Comparison of ENCODE assay signal across 13 mouse cellular contexts in the genomic region with DNA sequence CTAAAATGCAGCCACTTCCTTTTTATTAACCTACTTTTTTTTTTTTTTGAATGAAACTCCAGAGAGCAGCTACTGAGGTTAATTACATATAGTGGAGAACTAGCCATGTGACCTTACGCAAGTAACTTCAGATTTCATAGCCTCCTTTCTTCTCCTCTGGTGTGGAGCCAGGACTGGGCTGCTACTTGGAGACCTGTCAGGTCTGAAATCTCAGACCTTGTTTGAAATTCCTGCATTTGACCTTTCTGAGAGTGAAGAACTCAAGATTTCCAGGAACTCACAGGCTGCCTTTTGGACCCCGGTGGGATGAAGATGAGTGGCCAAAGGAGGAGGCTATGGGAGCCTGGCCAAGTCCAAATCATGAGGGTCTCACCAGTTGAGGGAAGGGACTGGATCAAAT. TPM values are rescaled to one million over a fixed set of nuclear protein-coding genes. Genes with fewer than 3 reads are reported as not detected.
"Had no signal": no experiment of that assay in that cellular context is flagged by ENCODE, and none has a peak within 500 bp of the region (broad histone marks: within the 10 kb centered on the region; RNA-seq: fewer than 3 reads in every experiment).

No protein-coding gene starts in this region.

- H3K4me3 ChIP-seq: layer of hippocampus, adult 2 months; liver, embryonic 13.5 days had no signal

- H3K4me2 ChIP-seq: liver, embryonic 13.5 days; midbrain, embryonic 11.5 days had no signal

- ATAC-seq: intestine, postnatal 0 days had no signal

- H3K27ac ChIP-seq: kidney, postnatal 0 days; layer of hippocampus, adult 2 months; liver, embryonic 13.5 days had no signal

- H3K9me3 ChIP-seq: liver, embryonic 13.5 days had no signal

- H3K36me3 ChIP-seq: liver, embryonic 13.5 days had no signal

- H3K9ac ChIP-seq: liver, embryonic 13.5 days had no signal

- DNase-seq: kidney, adult 9 months; kidney, postnatal 25 days; layer of hippocampus, adult 9-11 months; liver, embryonic 13.5 days; lung, adult 2 months; lung, postnatal 36 days; midbrain, embryonic 14.5 days; thymus, postnatal 25 days had no signal

RNA-seq across cellular contexts. Expression of a gene that starts 7.1 kb away (rescaled TPM):
- total RNA-seq: megakaryocyte-erythroid progenitor cell, adult 5-6 weeks had no signal
